Mouse (Mus musculus) small intestine, adult 2 months (tissue): ENCODE measurements around the gene Timd2.
"Not testable (repeated sequence)": the region's sequence is repeated elsewhere in the genome, so short reads cannot be mapped to it uniquely, and the experiment has no call there.

ENCODE experiments used
- CTCF ChIP-seq: fragments of 200-500 bp; IDR thresholded peaks from 2 replicates; pipeline ENCODE4 v1.5.1; 2012; ENCODE audit warnings: low read depth, mild to moderate bottlenecking, control low read depth, inconsistent platforms, low read length, moderate library complexity, mixed read lengths; ENCODE audit not compliant: insufficient replicate concordance, insufficient read length; ENCODE audit errors: extremely low read depth
- POLR2A ChIP-seq: fragments of 200-500 bp; IDR thresholded peaks from 2 replicates; pipeline ENCODE4 v1.6.1; 2012; ENCODE audit warnings: low read depth, mild to moderate bottlenecking, control low read depth, inconsistent platforms, low read length, moderate library complexity

- TF ChIP-seq POLR2A, CTCF: not testable (repeated sequence)
Measured at GRCm38 (mm10) chr11:46735076-46735475, 28.2 kb upstream of the Timd2 start, which contains the start of gene Havcr1.
